Mouse (Mus musculus): ENCODE data around the gene Mag. TPM values are rescaled to one million over a fixed set of nuclear protein-coding genes. Genes with fewer than 3 reads are reported as not detected.

Mag gene
- polyA plus RNA-seq, 1 experiment from 2014 or later: not detected

DNA sequence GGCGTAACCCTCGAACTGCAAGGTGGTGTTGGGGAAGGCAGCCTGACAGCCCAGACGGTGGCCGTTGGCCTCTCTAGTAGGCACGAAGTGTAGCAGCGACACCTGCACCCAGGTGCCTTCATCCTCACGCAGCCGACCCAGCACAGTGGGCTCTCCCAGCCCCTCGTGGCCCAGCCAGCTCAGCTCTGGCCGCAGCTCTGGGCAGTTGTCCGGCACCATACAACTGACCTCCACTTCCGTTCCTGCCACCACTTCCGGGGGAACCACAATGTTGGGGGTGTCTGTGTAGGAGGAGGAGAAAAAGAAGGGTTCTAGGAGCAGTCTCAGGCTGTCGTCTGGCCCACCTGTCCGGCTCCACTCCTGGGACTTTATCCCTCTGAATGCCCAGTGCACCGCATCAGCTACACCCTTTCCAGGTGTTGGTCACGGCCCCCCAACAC is 5.7 kb downstream of the Mag start:
- no peak overlapping the region for H3K9ac ChIP-seq (ENCODE audit: low read length)
- H3K4me1 ChIP-seq (ENCODE audit: control insufficient read depth in 2 of 2, insufficient read depth in 2 of 2, low read length in 2 of 2): peaks cover 2 to 13% of the 10 kb centered on the region in 2 experiments; a peak in 2 of 4 replicates
- no peak overlapping the region for H3K4me3 ChIP-seq (ENCODE audit: control insufficient read depth in 1 of 2, insufficient read depth in 1 of 2, low read depth in 1 of 2, low read length in 2 of 2)
- no peak overlapping the region for H3K27ac ChIP-seq (replicated peaks in 1 of 2; ENCODE audit: control insufficient read depth in 1 of 2, insufficient read depth in 1 of 2, low read depth in 2 of 2, low read length in 2 of 2)
- peaks cover 11% of the 10 kb centered on the region for H3K27me3 ChIP-seq (ENCODE audit: control insufficient read depth, insufficient read depth, low read length)
- 22% methylated on average over 16 of the region's 17 CpGs for WGBS
- peak overlapping the region; percentile 44 for H3K4me2 ChIP-seq (ENCODE audit: low read length)
- ATAC-seq (ENCODE audit: insufficient number of reproducible peaks, insufficient read depth, low FRiP score, low read depth): no peak
- no peaks in the 10 kb centered on the region for H3K36me3 ChIP-seq (ENCODE audit: control insufficient read depth, insufficient read depth, low read length)
- H3K9me3 ChIP-seq (ENCODE audit: control insufficient read depth, low read length): no peaks in the 10 kb centered on the region

DNA sequence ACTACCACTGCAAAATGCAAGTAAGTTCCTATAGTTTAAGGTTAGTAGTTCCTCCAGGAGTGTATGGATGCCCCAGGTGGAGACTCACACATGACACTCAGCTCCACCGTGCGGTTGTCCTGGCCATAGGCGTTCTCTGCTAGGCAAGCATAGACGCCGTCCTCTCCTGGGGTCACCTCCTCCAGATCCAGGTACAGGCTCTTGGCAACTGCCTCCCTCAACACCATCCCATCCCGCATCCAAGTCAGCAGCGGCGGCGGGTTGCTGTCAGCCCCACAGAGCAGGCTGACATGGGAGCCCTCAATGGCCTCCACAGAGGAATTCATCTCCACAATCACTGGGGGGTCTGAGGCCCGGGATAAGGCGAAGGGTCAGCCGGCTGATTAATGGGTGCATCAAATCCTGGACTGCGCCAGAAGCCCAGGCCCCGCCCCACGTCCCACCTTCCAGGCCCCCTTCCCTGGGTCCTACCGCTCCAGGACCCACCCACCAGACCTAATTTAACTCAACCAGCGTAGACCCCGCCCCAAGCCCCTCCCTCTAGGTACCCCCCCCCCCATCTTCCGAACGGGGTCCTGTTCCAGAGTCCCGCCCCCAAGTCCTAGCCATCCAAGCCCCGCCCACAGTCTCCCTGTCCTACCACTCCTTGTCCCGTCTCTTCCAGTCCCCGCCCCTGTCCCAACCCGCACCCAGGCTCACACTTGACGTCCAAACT is 6.2 kb downstream of the Mag start:
- 3% methylated on average over 23 of the region's 26 CpGs for WGBS
- no peaks in the 10 kb centered on the region for H3K36me3 ChIP-seq (ENCODE audit: control insufficient read depth, insufficient read depth, low read length)
- H3K4me1 ChIP-seq (ENCODE audit: control insufficient read depth in 2 of 2, insufficient read depth in 2 of 2, low read length in 2 of 2): peaks cover 2 to 11% of the 10 kb centered on the region in 2 experiments; a peak in 2 of 4 replicates
- no peak overlapping the region for H3K4me3 ChIP-seq (ENCODE audit: control insufficient read depth in 1 of 2, insufficient read depth in 1 of 2, low read depth in 1 of 2, low read length in 2 of 2)
- no peaks in the 10 kb centered on the region for H3K9me3 ChIP-seq (ENCODE audit: control insufficient read depth, low read length)
- no peak overlapping the region for H3K27ac ChIP-seq (replicated peaks in 1 of 2; ENCODE audit: control insufficient read depth in 1 of 2, insufficient read depth in 1 of 2, low read depth in 2 of 2, low read length in 2 of 2)
- no peak for ATAC-seq (ENCODE audit: insufficient number of reproducible peaks, insufficient read depth, low FRiP score, low read depth)
- H3K9ac ChIP-seq (ENCODE audit: low read length): no peak overlapping the region
- H3K27me3 ChIP-seq (ENCODE audit: control insufficient read depth, insufficient read depth, low read length): peaks cover 11% of the 10 kb centered on the region
- peak overlapping the region; percentile 44 for H3K4me2 ChIP-seq (ENCODE audit: low read length)

DNA sequence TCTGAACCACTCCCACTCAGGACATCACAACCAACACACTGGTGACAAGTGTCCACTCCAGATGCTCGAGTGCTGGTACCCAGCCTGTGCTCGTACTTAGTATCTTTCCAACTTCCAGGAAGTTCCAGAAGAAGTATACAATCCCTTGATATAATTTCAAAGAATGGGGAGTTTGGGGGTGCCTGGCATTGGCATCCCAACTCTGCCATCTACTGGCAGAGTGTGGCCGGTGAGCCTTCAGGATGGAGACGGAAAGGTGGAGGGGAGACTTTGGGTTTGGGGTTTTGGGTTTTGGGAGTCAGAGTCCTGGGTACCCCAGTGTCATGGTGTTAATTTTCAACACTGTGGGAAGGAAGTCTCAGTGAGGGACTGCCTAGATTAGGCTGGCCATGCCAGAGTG is 10.6 kb downstream of the Mag start:
- H3K4me2 ChIP-seq (ENCODE audit: low read length): no peak overlapping the region
- peaks cover 11% of the 10 kb centered on the region for H3K27me3 ChIP-seq (ENCODE audit: control insufficient read depth, insufficient read depth, low read length)
- no peak for ATAC-seq (ENCODE audit: insufficient number of reproducible peaks, insufficient read depth, low FRiP score, low read depth)
- H3K9me3 ChIP-seq (ENCODE audit: control insufficient read depth, low read length): no peaks in the 10 kb centered on the region
- no peak overlapping the region for H3K27ac ChIP-seq (replicated peaks in 1 of 2; ENCODE audit: control insufficient read depth in 1 of 2, insufficient read depth in 1 of 2, low read depth in 2 of 2, low read length in 2 of 2)
- H3K4me3 ChIP-seq (ENCODE audit: control insufficient read depth in 1 of 2, insufficient read depth in 1 of 2, low read depth in 1 of 2, low read length in 2 of 2): no peak overlapping the region
- no peak overlapping the region for H3K9ac ChIP-seq (ENCODE audit: low read length)
- H3K4me1 ChIP-seq (ENCODE audit: control insufficient read depth in 2 of 2, insufficient read depth in 2 of 2, low read length in 2 of 2): peaks cover 2 to 6% of the 10 kb centered on the region in 2 experiments; a peak in 1 of 4 replicates
- WGBS: 37% methylated on average over 4 of the region's 4 CpGs
- no peaks in the 10 kb centered on the region for H3K36me3 ChIP-seq (ENCODE audit: control insufficient read depth, insufficient read depth, low read length)

DNA sequence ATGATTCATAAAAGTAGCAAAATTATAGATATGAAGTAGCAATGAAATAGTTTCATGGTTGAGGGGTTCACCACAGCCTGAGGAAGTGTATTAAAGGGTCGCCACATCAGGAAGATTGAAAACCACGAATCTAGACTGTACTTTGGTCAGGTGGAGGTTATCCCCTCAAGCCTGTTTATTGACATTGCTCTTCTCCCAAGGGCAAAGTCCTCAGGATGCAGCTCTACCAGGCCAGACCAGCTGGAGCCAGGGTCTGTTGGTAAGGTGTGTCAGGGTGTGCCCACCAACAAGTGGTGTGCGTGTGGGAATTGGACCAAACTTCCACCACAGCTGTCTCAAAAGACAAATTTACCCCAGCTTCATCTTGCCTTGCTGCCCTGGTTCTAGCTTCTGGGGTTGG is 19.5 kb downstream of the Mag start:
- H3K4me2 ChIP-seq (ENCODE audit: low read length): no peak overlapping the region
- H3K4me3 ChIP-seq (ENCODE audit: control insufficient read depth in 1 of 2, insufficient read depth in 1 of 2, low read depth in 1 of 2, low read length in 2 of 2): no peak overlapping the region
- H3K9ac ChIP-seq (ENCODE audit: low read length): no peak overlapping the region
- no peak for ATAC-seq (ENCODE audit: insufficient number of reproducible peaks, insufficient read depth, low FRiP score, low read depth)
- H3K9me3 ChIP-seq (ENCODE audit: control insufficient read depth, low read length): no peaks in the 10 kb centered on the region
- H3K27ac ChIP-seq (replicated peaks in 1 of 2; ENCODE audit: control insufficient read depth in 1 of 2, insufficient read depth in 1 of 2, low read depth in 2 of 2, low read length in 2 of 2): no peak overlapping the region
- H3K27me3 ChIP-seq (ENCODE audit: control insufficient read depth, insufficient read depth, low read length): no peaks in the 10 kb centered on the region
- no peaks in the 10 kb centered on the region for H3K36me3 ChIP-seq (ENCODE audit: control insufficient read depth, insufficient read depth, low read length)
- 85% methylated on average over 3 of the region's 3 CpGs for WGBS
- H3K4me1 ChIP-seq (ENCODE audit: control insufficient read depth in 2 of 2, insufficient read depth in 2 of 2, low read length in 2 of 2): no peaks in the 10 kb centered on the region; a peak in 1 of 4 replicates

DNA sequence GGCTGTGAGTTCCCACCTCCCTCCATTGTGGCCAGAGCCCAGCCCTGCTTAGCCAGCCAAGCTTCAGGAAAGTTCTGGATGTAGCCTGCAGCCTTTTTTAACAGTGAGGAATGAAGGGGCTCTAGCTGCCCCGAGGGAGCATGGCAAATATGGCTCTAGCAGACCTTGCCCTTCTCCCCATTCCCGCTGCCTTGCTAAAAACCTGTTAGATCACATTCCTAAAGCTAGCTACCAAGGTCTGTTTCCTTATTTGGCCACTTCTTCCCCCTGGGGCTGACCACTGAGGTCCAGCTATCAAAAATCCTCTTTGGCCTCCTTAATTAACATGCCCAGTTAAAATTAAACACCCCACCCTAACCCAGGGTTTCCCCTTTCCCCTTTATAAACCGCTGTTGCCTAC is 22.2 kb downstream of the Mag start:
- H3K9me3 ChIP-seq (ENCODE audit: control insufficient read depth, low read length): no peaks in the 10 kb centered on the region
- WGBS: 50% methylated on average over 3 of the region's 3 CpGs
- no peaks in the 10 kb centered on the region for H3K27me3 ChIP-seq (ENCODE audit: control insufficient read depth, insufficient read depth, low read length)
- H3K4me1 ChIP-seq (ENCODE audit: control insufficient read depth in 2 of 2, insufficient read depth in 2 of 2, low read length in 2 of 2): no peaks in the 10 kb centered on the region
- no peaks in the 10 kb centered on the region for H3K36me3 ChIP-seq (ENCODE audit: control insufficient read depth, insufficient read depth, low read length)
- no peak overlapping the region for H3K27ac ChIP-seq (replicated peaks in 1 of 2; ENCODE audit: control insufficient read depth in 1 of 2, insufficient read depth in 1 of 2, low read depth in 2 of 2, low read length in 2 of 2)
- no peak overlapping the region for H3K4me2 ChIP-seq (ENCODE audit: low read length)
- H3K9ac ChIP-seq (ENCODE audit: low read length): no peak overlapping the region
- no peak overlapping the region for H3K4me3 ChIP-seq (ENCODE audit: control insufficient read depth in 1 of 2, insufficient read depth in 1 of 2, low read depth in 1 of 2, low read length in 2 of 2)
- ATAC-seq (ENCODE audit: insufficient number of reproducible peaks, insufficient read depth, low FRiP score, low read depth): no peak

DNA sequence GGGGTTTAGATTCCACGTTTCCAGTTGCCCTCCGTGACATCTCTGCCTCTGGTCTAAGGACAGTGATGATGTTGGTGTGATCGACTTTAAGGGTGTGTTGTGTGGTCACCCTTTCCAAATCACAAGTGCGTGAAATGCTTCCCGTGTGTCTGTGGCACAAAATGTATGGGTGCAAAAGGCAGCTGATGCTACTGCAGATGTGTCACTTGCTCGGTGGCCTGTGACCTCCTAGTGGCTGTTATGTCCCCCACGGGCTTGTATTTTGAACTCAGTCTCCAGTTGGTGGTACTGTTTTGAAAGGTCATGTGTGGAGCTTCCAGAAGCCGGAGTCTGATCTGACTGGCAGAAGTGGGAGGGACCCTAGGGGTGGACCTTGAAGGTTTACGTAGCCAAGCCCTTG is 22.9 kb downstream of the Mag start:
- no peaks in the 10 kb centered on the region for H3K27me3 ChIP-seq (ENCODE audit: control insufficient read depth, insufficient read depth, low read length)
- ATAC-seq (ENCODE audit: insufficient number of reproducible peaks, insufficient read depth, low FRiP score, low read depth): no peak
- no peaks in the 10 kb centered on the region for H3K36me3 ChIP-seq (ENCODE audit: control insufficient read depth, insufficient read depth, low read length)
- no peak overlapping the region for H3K4me3 ChIP-seq (ENCODE audit: control insufficient read depth in 1 of 2, insufficient read depth in 1 of 2, low read depth in 1 of 2, low read length in 2 of 2)
- H3K27ac ChIP-seq (replicated peaks in 1 of 2; ENCODE audit: control insufficient read depth in 1 of 2, insufficient read depth in 1 of 2, low read depth in 2 of 2, low read length in 2 of 2): no peak overlapping the region
- no peak overlapping the region for H3K4me2 ChIP-seq (ENCODE audit: low read length)
- H3K9ac ChIP-seq (ENCODE audit: low read length): no peak overlapping the region
- WGBS: 83% methylated on average over 9 of the region's 9 CpGs
- H3K4me1 ChIP-seq (ENCODE audit: control insufficient read depth in 2 of 2, insufficient read depth in 2 of 2, low read length in 2 of 2): no peaks in the 10 kb centered on the region
- no peaks in the 10 kb centered on the region for H3K9me3 ChIP-seq (ENCODE audit: control insufficient read depth, low read length)

DNA sequence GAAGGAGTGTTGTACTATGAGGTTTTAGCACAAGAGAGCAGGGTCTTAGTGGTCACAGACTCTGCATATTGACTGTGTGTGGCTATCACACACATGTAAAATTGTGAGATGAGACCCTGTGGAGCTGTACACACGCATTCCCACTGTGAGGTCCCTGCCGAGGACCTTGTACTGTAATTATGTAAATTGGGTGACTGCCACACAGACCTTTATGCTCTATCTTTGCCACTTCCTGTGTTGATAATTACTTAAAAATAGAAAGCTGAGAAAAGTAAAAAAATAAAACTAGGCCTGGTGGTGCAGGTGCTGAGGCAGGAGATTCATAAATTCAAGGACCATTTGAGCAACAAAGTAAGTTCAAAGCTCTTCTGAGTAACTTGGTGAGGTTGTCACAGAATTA is 24.0 kb downstream of the Mag start:
- H3K4me2 ChIP-seq (ENCODE audit: low read length): no peak overlapping the region
- 50% methylated on average over 2 of the region's 2 CpGs for WGBS
- no peak overlapping the region for H3K4me3 ChIP-seq (ENCODE audit: control insufficient read depth in 1 of 2, insufficient read depth in 1 of 2, low read depth in 1 of 2, low read length in 2 of 2)
- no peak overlapping the region for H3K27ac ChIP-seq (replicated peaks in 1 of 2; ENCODE audit: control insufficient read depth in 1 of 2, insufficient read depth in 1 of 2, low read depth in 2 of 2, low read length in 2 of 2)
- no peaks in the 10 kb centered on the region for H3K27me3 ChIP-seq (ENCODE audit: control insufficient read depth, insufficient read depth, low read length)
- no peak overlapping the region for H3K9ac ChIP-seq (ENCODE audit: low read length)
- no peaks in the 10 kb centered on the region for H3K36me3 ChIP-seq (ENCODE audit: control insufficient read depth, insufficient read depth, low read length)
- H3K4me1 ChIP-seq (ENCODE audit: control insufficient read depth in 2 of 2, insufficient read depth in 2 of 2, low read length in 2 of 2): no peaks in the 10 kb centered on the region
- H3K9me3 ChIP-seq (ENCODE audit: control insufficient read depth, low read length): no peaks in the 10 kb centered on the region
- ATAC-seq (ENCODE audit: insufficient number of reproducible peaks, insufficient read depth, low FRiP score, low read depth): no peak

DNA sequence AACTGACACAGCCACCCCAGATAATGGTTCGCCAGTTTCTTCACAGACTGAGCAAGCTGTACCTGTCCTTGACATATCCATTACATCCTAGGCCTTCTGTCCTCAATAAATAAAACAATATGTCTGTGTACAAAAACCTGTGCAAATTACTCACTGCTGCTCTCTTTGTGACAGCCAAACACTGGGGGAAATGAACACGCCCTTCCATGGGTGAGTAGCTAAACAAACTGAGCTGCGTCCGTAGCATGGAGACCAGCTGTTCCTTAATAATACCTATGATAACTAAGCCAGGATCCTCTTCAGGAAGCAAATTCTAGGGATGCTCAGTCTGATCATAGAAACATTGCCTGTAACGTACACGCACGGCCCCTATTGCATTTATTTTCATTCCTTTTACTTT is 25.9 kb downstream of the Mag start:
- Histone ChIP-seq H3K9ac (ENCODE audit: low read length) (no peak overlapping the region), H3K27ac (replicated peaks in 1 of 2; ENCODE audit: control insufficient read depth in 1 of 2, insufficient read depth in 1 of 2, low read depth in 2 of 2, low read length in 2 of 2) (no peak overlapping the region), H3K9me3 (ENCODE audit: control insufficient read depth, low read length) (no peaks in the 10 kb centered on the region), H3K27me3 (ENCODE audit: control insufficient read depth, insufficient read depth, low read length) (no peaks in the 10 kb centered on the region), H3K4me2 (ENCODE audit: low read length) (no peak overlapping the region), H3K4me3 (ENCODE audit: control insufficient read depth in 1 of 2, insufficient read depth in 1 of 2, low read depth in 1 of 2, low read length in 2 of 2) (no peak overlapping the region), H3K36me3 (ENCODE audit: control insufficient read depth, insufficient read depth, low read length) (no peaks in the 10 kb centered on the region), H3K4me1 (ENCODE audit: control insufficient read depth in 2 of 2, insufficient read depth in 2 of 2, low read length in 2 of 2) (no peaks in the 10 kb centered on the region)
- no peak for ATAC-seq (ENCODE audit: insufficient number of reproducible peaks, insufficient read depth, low FRiP score, low read depth)
- WGBS: 79% methylated on average over 7 of the region's 7 CpGs

Data from heart, embryonic 14.5 days (tissue).